Mouse (Mus musculus) forebrain, postnatal 0 days (tissue): ENCODE results near the gene Tbc1d2b. TPM values are rescaled to one million over a fixed set of nuclear protein-coding genes. Genes with fewer than 3 reads are reported as not detected.

Experiments
- ATAC-seq: fragments of 200-750 bp; cut with Nextera tagmentation; 2 replicates; pipeline ENCODE4 v1.8.0; 2017; ENCODE audit warnings: mild to moderate bottlenecking, moderate library complexity
- DNase-seq: peaks from one replicate; pipeline ENCODE4 v3.0.0-alpha.2; 2015
- H3K27ac ChIP-seq: fragments of 300-500 bp; sonication (generic); 2 replicates; pipeline ENCODE4 v1.5.1; 2014; ENCODE audit warnings: low read depth, mild to moderate bottlenecking, antibody characterized with exemption, low read length, moderate library complexity, mixed read lengths
- H3K27me3 ChIP-seq: fragments of 300-500 bp; sonication (generic); 2 replicates; pipeline ENCODE4 v1.6.1; 2014; ENCODE audit warnings: mild to moderate bottlenecking, low read length, mixed read lengths; ENCODE audit not compliant: insufficient read depth
- H3K36me3 ChIP-seq: fragments of 300-500 bp; sonication (generic); 2 replicates; pipeline ENCODE4 v1.6.1; 2014; ENCODE audit warnings: mild to moderate bottlenecking, moderate library complexity; ENCODE audit not compliant: insufficient read depth
- H3K4me1 ChIP-seq: fragments of 300-500 bp; sonication (generic); 2 replicates; pipeline ENCODE4 v1.6.1; 2014; ENCODE audit warnings: antibody characterized with exemption; ENCODE audit not compliant: insufficient read depth
- H3K4me2 ChIP-seq: fragments of 300-500 bp; sonication (generic); 2 replicates; pipeline ENCODE4 v1.6.1; 2014; ENCODE audit warnings: low read depth, mild to moderate bottlenecking, moderate library complexity
- H3K4me3 ChIP-seq: fragments of 300-500 bp; sonication (generic); 2 replicates; pipeline ENCODE4 v1.5.1; 2014; ENCODE audit warnings: low read depth, low read length, mixed read lengths
- H3K9ac ChIP-seq: fragments of 300-500 bp; sonication (generic); 2 replicates; pipeline ENCODE4 v1.6.1; 2014; ENCODE audit warnings: mild to moderate bottlenecking
- H3K9me3 ChIP-seq: fragments of 300-500 bp; sonication (generic); 2 replicates; pipeline ENCODE4 v1.6.1; 2016; ENCODE audit warnings: low read length
- CTCF ChIP-seq: sonication (generic); IDR thresholded peaks from 2 replicates; pipeline ENCODE4 v1.5.1; 2016; ENCODE audit warnings: antibody characterized with exemption, control low read depth, low read depth
- WGBS: fragments of 180-500 bp; shearing (Covaris S2); extraction: QIAGEN DNeasy Blood & Tissue Kit; methylation state at CpG from one replicate; pipeline ENCODE4 v1.1.7; 2014; 5-methylcytosine and 5-hydroxymethylcytosine counted together
- polyA plus RNA-seq: library from polyadenylated mRNA; unstranded; fragments of >200 nt; fragmentation: Nextera tagmentation; extraction: Ambion mirVana; gene quantifications from 2 replicates; pipeline ENCODE4 v1.2.1, GENCODE M21; 2015
- total RNA-seq: library from RNA; depleted of rRNA; stranded (reverse); fragments of >200 nt; gene quantifications from 2 replicates; pipeline ENCODE4 v1.2.3, GENCODE M21; 2014; rRNA removed

Gene Tbc1d2b
- total and polyA plus RNA-seq, 2 experiments from 2014 or later, result 4.0 to 16.7 TPM

- TF ChIP-seq CTCF, result peak; percentile 23; the same call in 1 of the 2 replicates
- ATAC-seq, result no peak
- Histone ChIP-seq H3K4me2 (peak overlapping the region; percentile 95), H3K27me3 (no peaks in the 10 kb centered on the region), H3K36me3 (no peaks in the 10 kb centered on the region), H3K27ac (no peak overlapping the region), H3K9ac (no peak overlapping the region), H3K4me3 (no peak overlapping the region), H3K9me3 (no peaks in the 10 kb centered on the region), H3K4me1 (0 out of 2 replicates have a peak, but pooled peaks cover 21% of the 10 kb centered on the region)
- DNase-seq, result no peak
- WGBS, result 56% methylated on average over 4 of the region's 4 CpGs
These were observed 105.7 kb downstream of the Tbc1d2b start for GRCm38 (mm10) chr9:90164670-90165453.

GRCm38 (mm10) chr9:90163749-90164095, 106.9 kb downstream of the Tbc1d2b start:
- ATAC-seq, result peak; percentile 26
- Histone ChIP-seq H3K4me2 (peak overlapping the region; percentile 95), H3K27ac (peak overlapping the region; percentile 66; the same call in 1 of the 2 replicates), H3K9me3 (no peaks in the 10 kb centered on the region), H3K9ac (peak overlapping the region; percentile 85), H3K4me3 (peak overlapping the region; percentile 80), H3K36me3 (no peaks in the 10 kb centered on the region), H3K4me1 (0 out of 2 replicates have a peak, but pooled peaks cover 21% of the 10 kb centered on the region), H3K27me3 (no peaks in the 10 kb centered on the region)
- no peak for DNase-seq
- WGBS, result 1% methylated on average over 18 of the region's 18 CpGs
- TF ChIP-seq CTCF, result no peak

- Histone ChIP-seq H3K9me3 (no peaks in the 10 kb centered on the region), H3K27me3 (no peaks in the 10 kb centered on the region), H3K36me3 (no peaks in the 10 kb centered on the region), H3K9ac (peak within 1 kb of the TSS; percentile 85), H3K4me1 (0 out of 2 replicates have a peak, but pooled peaks cover 21% of the 10 kb centered on the region), H3K4me2 (peak within 1 kb of the TSS; percentile 95), H3K4me3 (peak within 1 kb of the TSS; percentile 80), H3K27ac (peak within 1 kb of the TSS; percentile 66)
- ATAC-seq, result peak; percentile 81
- no peak; the same call in 1 of the 2 replicates for TF ChIP-seq CTCF
- WGBS, result under 1% methylated on average over 55 of the region's 60 CpGs
- DNase-seq, result peak; percentile 73
These were observed 107.5 kb downstream of the Tbc1d2b start, which contains the start of gene Adamts7 for GRCm38 (mm10) chr9:90162926-90163748. Gene Adamts7, plus strand, starts transcription at chr9:90163069.

GRCm38 (mm10) chr9:90162243-90162925, 108.2 kb downstream of the Tbc1d2b start:
- H3K4me2 ChIP-seq, result peak overlapping the region; percentile 95
- DNase-seq (peak; percentile 60), ATAC-seq (peak; percentile 84)
- H3K27ac ChIP-seq, result peak overlapping the region; percentile 66
- no peaks in the 10 kb centered on the region for H3K36me3 ChIP-seq
- 0 out of 2 replicates have a peak, but pooled peaks cover 21% of the 10 kb centered on the region for H3K4me1 ChIP-seq
- 11% methylated on average over 27 of the region's 29 CpGs for WGBS
- no peaks in the 10 kb centered on the region for H3K9me3 ChIP-seq
- peak; percentile 53 for TF ChIP-seq CTCF
- peak overlapping the region; percentile 85 for H3K9ac ChIP-seq
- H3K27me3 ChIP-seq, result no peaks in the 10 kb centered on the region
- peak overlapping the region; percentile 80 for H3K4me3 ChIP-seq

Other genes with a start within 250 kb of the Tbc1d2b start
- gene Ctsh, start 216.7 kb downstream of the Tbc1d2b start, total RNA-seq, result 19.6 and 29.9 TPM in 2 replicates
- 35.8 and 47.8 TPM in 2 replicates for gene Ctsh, start 216.7 kb downstream of the Tbc1d2b start, polyA plus RNA-seq
- 295 and 321 TPM in 2 replicates for gene Morf4l1, start 156.0 kb downstream of the Tbc1d2b start, total RNA-seq
- 636 and 638 TPM in 2 replicates for gene Morf4l1, start 156.0 kb downstream of the Tbc1d2b start, polyA plus RNA-seq
- gene Adamts7, start 107.7 kb downstream of the Tbc1d2b start, total RNA-seq, result 10.9 and 15.9 TPM in 2 replicates
- 4.1 and 4.9 TPM in 2 replicates for gene Adamts7, start 107.7 kb downstream of the Tbc1d2b start, polyA plus RNA-seq